Mouse (Mus musculus): ENCODE measurements around the gene Atp6v1g2.

GRCm38 (mm10) chr17:35220156-35220952 lies 13.1 kb upstream of the Atp6v1g2 start, which contains the start of gene Gm16181:
- TF ChIP-seq CTCF (IDR thresholded peaks at IDR 0.05; ENCODE audit: borderline replicate concordance, extremely low read depth, insufficient read depth, insufficient read length) (no peak), POLR2A (IDR thresholded peaks at IDR 0.05; ENCODE audit: borderline replicate concordance, extremely low read depth, insufficient read depth, insufficient read length, poor library complexity, severe bottlenecking) (no peak)

All from brain, embryonic 14.5 days (tissue).